Mouse (Mus musculus): ENCODE results near the gene Foxp1. TPM values are rescaled to one million over a fixed set of nuclear protein-coding genes. Genes with fewer than 3 reads are reported as not detected.
A peak's percentile ranks its signal among the peaks of the same experiment; 100 is the strongest.

Foxp1 gene
- polyA plus RNA-seq, 1 experiment from 2014 or later: 77.5 TPM

DNA sequence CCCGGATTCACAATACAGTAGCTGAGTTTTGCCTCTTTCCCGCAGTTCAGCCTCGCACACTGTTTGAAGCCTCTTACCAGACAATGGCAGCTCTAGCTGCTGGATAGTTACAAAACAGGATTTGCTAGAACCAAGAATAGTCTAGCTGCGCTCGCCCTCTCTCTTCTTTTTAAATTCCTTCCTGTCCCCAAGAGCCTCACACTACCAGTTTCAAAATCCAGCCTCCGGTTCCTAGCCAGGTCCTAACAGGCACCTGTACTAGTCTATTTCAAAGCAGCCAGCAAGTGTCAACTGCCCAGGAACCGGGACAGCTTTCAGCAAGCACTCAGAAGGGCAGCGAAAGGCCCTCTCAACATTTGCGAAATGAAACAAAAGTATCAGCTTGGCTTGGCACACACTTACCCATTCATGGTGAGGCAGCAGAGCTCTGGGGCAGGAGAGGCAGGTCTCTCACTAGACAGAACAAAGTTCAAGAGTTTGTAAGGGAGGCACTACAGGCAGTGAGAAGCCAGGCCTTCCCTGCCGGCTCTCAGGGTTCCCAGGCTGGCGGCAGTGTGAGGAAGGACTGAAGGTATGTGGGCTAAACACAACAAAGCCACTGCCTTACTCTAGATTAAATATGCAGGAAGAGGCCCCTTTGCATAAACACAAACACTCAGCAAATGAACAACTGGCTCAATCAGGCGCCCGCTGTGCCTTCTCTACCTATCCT lies 256.4 kb downstream of the Foxp1 start:
- Histone ChIP-seq H3K27ac (replicated peaks) (peak overlapping the region; percentile 68), H3K9ac (no peak overlapping the region), H3K36me3 (no peaks in the 10 kb centered on the region), H3K27me3 (0 out of 2 replicates have a peak, but pooled peaks cover 3% of the 10 kb centered on the region), H3K4me3 (replicated peaks) (no peak overlapping the region; the same call in 1 of the 2 replicates), H3K4me1 (peaks cover 55% of the 10 kb centered on the region), H3K9me3 (replicated peaks) (no peaks in the 10 kb centered on the region), H3K4me2 (replicated peaks) (peak overlapping the region; percentile 23)
- 30% methylated on average over 13 of the region's 13 CpGs for WGBS
- no peak for ATAC-seq (ENCODE audit: insufficient number of reproducible peaks, low FRiP score, low TSS enrichment, low read depth)

DNA sequence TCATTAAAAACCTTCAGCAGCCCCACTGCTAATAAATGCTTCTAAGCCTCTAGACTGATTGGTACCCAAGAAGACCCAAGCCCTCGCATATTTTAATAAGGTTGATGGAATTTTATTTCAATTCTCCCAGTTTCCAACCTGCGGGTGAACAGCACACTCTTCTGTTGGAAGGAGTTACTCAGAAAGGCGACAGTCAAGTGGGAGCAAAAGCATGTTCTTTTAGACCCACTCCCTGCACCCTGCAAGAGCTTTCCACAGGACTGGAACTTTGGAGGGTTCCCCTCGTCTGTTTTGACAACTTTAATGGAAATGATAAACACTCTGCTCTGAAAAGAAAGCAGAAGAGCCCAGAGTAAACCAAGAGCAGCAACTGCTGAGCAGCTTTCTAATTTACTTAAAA lies 257.3 kb downstream of the Foxp1 start:
- no peak overlapping the region for H3K4me3 ChIP-seq (replicated peaks)
- H3K9ac ChIP-seq: no peak overlapping the region

DNA sequence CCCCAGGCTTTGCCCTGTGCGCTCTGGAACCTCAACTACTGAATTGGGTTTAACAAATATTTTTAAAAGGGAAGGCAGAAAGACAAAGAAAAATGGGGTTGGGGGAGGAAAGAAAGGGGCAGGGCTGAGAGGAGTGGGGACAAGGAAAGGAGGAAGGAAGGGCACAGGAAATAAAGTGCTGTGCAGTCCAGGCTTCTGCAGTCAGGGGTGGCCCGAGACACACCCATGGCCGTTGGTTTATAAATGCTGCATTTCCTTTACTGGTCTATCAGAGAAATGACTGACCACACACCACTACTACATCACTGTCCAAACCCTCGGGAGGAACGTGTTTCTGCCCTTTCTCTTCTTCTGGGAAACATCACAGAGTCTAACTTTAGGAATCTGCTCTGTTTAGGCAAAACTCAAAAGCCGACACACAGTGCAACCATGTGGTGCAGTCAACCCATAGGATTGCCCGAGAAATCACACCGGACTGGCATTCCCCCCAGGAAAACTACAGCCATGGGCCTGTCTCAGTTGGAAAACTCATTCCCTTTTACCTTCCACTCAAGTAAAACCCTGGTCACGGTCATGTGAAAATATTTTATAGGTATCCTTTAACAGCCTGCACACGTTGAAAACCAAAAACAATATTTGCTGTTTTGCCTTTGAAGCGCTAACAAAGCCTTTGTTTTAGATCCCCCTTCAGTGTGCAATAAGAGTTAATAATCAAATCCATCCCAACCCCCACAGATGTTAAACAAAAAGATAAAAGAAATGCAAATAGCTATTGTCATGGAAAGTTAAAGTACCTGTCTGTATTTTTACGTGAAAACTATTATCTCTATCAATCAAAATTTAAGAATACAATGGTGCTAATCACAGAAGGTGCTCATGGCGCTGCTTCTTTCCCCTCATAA lies 258.1 kb downstream of the Foxp1 start:
- Histone ChIP-seq H3K9ac (no peak overlapping the region), H3K4me3 (replicated peaks) (no peak overlapping the region), H3K4me1 (peaks cover 39% of the 10 kb centered on the region), H3K27ac (replicated peaks) (no peak overlapping the region), H3K4me2 (replicated peaks) (no peak overlapping the region), H3K36me3 (no peaks in the 10 kb centered on the region), H3K9me3 (replicated peaks) (no peaks in the 10 kb centered on the region), H3K27me3 (0 out of 2 replicates have a peak, but pooled peaks cover 3% of the 10 kb centered on the region)
- 42% methylated on average over 13 of the region's 13 CpGs for WGBS
- ATAC-seq (ENCODE audit: insufficient number of reproducible peaks, low FRiP score, low TSS enrichment, low read depth): no peak

More for the DNA sequence above, 257.3 kb downstream of the Foxp1 start:
- H3K4me2 ChIP-seq (replicated peaks): peak overlapping the region; percentile 23; the same call in 1 of the 2 replicates
- H3K9me3 ChIP-seq (replicated peaks): no peaks in the 10 kb centered on the region
- H3K27me3 ChIP-seq: 0 out of 2 replicates have a peak, but pooled peaks cover 3% of the 10 kb centered on the region
- ATAC-seq (ENCODE audit: insufficient number of reproducible peaks, low FRiP score, low TSS enrichment, low read depth): no peak
- H3K36me3 ChIP-seq: no peaks in the 10 kb centered on the region
- H3K27ac ChIP-seq (replicated peaks): no peak overlapping the region
- WGBS: 37% methylated on average over 4 of the region's 4 CpGs
- H3K4me1 ChIP-seq: peaks cover 46% of the 10 kb centered on the region

DNA sequence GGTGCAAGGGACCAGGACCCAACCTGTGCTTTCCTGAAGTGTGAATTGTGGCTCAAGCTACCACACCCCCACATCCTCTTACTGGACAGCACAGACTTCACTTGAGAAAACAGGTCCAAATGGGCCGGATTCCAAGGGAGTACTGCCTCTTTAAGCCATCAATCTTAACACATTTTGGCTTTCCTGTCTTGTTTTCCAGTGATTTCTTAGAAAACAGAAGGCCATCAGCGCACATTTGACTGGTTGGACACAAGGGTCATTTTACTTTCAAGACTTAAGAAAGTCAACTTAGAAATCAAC lies 258.7 kb downstream of the Foxp1 start:
- WGBS: 51% methylated on average over 2 of the region's 2 CpGs
- Histone ChIP-seq H3K27me3 (0 out of 2 replicates have a peak, but pooled peaks cover 3% of the 10 kb centered on the region), H3K4me1 (peaks cover 37% of the 10 kb centered on the region), H3K4me2 (replicated peaks) (no peak overlapping the region), H3K27ac (replicated peaks) (no peak overlapping the region), H3K9me3 (replicated peaks) (no peaks in the 10 kb centered on the region), H3K4me3 (replicated peaks) (no peak overlapping the region), H3K36me3 (no peaks in the 10 kb centered on the region), H3K9ac (no peak overlapping the region)
- no peak for ATAC-seq (ENCODE audit: insufficient number of reproducible peaks, low FRiP score, low TSS enrichment, low read depth)

DNA sequence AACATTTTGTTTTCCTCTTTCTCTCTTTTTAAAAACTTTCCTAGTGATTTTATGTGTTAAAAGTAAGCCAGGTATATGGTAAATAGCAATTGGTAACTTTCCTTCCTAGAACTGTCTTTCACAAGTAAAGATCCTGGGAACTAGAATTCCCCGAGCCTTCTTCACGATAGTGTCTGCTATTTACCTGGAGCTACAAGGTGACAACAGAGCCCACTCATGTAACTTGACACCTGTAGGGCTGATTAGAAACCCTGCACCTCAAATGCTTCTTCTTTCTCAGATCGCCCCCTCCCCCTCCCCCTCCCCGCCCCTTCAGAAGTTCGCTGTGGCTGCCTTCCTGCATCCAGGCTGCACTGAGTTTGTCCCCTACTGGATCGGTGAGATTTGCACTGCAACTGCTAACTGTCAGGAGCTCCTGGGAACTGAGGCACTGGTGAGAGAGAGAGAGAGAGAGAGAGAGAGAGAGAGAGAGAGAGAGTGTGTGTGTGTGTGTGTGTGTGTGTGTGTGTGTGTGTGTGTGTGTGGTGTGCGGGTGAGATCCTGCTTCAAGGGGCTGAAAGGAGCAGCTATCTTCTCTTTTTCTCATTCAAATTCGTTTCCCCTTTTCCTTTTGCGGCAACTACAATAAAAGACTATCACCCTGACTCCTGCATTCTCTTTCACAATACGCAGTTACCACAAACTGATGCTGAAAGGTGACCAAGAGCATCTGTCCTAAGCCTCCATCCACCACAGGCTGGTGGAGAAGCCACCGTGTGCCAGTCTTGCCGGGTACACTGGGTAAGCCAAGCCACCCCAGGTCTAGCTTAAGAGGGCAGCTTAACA lies 259.2 kb downstream of the Foxp1 start:
- H3K9ac ChIP-seq: no peak overlapping the region
- no peak overlapping the region for H3K4me2 ChIP-seq (replicated peaks)
- no peaks in the 10 kb centered on the region for H3K9me3 ChIP-seq (replicated peaks)
- ATAC-seq (ENCODE audit: insufficient number of reproducible peaks, low FRiP score, low TSS enrichment, low read depth): no peak
- H3K27me3 ChIP-seq: 0 out of 2 replicates have a peak, but pooled peaks cover 3% of the 10 kb centered on the region
- no peaks in the 10 kb centered on the region for H3K36me3 ChIP-seq
- no peak overlapping the region for H3K4me3 ChIP-seq (replicated peaks)
- H3K4me1 ChIP-seq: peaks cover 35% of the 10 kb centered on the region
- WGBS: 23% methylated on average over 12 of the region's 12 CpGs
- no peak overlapping the region for H3K27ac ChIP-seq (replicated peaks)

DNA sequence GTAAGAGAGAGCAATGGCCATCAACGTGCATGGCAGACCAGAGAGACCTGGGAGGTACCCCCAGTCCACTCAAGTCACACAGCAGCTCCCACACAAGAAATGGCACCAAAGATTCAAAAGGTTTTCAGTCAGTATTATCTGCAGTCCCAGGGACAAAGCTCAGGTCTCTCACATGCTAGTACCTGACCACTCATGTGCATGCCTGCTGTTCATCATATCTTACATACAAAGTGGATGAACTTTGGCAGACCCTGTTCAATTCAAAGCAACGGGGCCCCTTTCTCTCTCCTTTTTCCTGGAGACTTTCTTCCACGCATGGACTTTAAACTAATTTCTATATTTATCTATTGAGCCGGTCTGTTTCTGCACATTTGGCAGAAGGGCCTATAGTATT lies 260.8 kb downstream of the Foxp1 start:
- H3K4me3 ChIP-seq (replicated peaks): no peak overlapping the region
- no peak overlapping the region for H3K9ac ChIP-seq
- no peaks in the 10 kb centered on the region for H3K9me3 ChIP-seq (replicated peaks)
- peaks cover 31% of the 10 kb centered on the region for H3K4me1 ChIP-seq
- ATAC-seq (ENCODE audit: insufficient number of reproducible peaks, low FRiP score, low TSS enrichment, low read depth): no peak
- no peaks in the 10 kb centered on the region for H3K36me3 ChIP-seq
- no peak overlapping the region for H3K27ac ChIP-seq (replicated peaks)
- no peak overlapping the region for H3K4me2 ChIP-seq (replicated peaks)
- H3K27me3 ChIP-seq: 0 out of 2 replicates have a peak, but pooled peaks cover 3% of the 10 kb centered on the region
- WGBS: 36% methylated on average over 4 of the region's 4 CpGs

DNA sequence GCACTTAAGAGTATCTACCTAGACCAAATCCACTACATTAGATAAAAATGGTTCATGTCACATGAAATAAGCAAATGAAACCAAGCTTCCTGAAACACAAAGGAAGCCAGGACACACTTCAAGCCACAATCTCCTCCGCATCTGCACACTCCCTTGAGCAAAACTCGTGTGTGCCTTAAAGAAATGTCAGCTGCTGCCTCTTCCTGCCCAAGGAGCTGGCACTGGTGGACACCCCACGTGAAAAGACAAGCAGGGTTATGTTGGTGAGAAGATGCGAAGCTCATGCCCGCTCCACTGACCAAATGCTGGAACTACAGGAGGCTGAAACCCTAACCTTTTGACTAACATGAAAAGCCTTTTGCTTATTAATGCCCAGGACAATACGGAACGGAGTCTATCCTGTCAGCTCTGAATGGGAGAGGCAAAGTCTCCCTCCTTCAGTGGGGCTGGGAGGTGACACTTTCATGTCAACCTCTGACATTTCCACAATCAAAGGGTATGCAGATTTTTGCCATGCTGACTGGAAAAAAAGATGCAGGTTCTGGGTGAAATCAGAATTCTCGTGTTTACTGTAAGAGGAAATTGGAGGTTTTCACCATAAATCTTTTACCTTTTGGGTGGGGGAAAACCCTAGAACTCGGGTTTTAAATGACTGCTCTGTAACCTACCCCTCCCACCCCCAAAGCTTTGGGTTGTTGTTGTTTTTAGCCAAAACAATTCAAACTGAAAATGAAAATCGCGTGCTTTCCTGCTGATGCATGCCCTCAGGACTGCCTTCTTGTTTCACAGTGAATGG lies 261.4 kb downstream of the Foxp1 start:
- H3K36me3 ChIP-seq: no peaks in the 10 kb centered on the region
- WGBS: 57% methylated on average over 11 of the region's 11 CpGs
- no peak overlapping the region for H3K27ac ChIP-seq (replicated peaks)
- no peak for ATAC-seq (ENCODE audit: insufficient number of reproducible peaks, low FRiP score, low TSS enrichment, low read depth)
- peaks cover 25% of the 10 kb centered on the region for H3K4me1 ChIP-seq
- no peaks in the 10 kb centered on the region for H3K9me3 ChIP-seq (replicated peaks)
- 0 out of 2 replicates have a peak, but pooled peaks cover 3% of the 10 kb centered on the region for H3K27me3 ChIP-seq
- no peak overlapping the region for H3K4me3 ChIP-seq (replicated peaks)
- H3K9ac ChIP-seq: no peak overlapping the region
- H3K4me2 ChIP-seq (replicated peaks): no peak overlapping the region

DNA sequence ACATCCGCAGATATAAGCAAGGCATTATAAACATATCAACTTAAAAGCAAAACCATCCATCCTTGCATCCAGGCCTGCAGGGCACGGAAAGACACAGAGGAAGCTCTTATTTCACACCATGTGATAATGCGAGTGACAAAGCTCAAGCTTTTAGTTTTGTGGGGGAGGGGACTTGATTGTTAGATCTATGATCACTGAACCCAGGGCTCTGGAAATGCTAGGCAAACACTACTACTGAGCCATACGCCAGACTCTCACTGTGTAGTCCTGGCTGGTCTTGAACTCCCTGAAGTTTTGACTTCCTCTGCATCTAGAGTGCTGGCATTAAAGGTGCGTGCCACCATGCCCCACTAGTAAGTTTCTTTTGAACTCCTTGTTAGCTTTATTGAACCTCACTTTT lies 264.2 kb downstream of the Foxp1 start:
- H3K9me3 ChIP-seq (replicated peaks): no peaks in the 10 kb centered on the region
- H3K9ac ChIP-seq: no peak overlapping the region
- H3K4me2 ChIP-seq (replicated peaks): no peak overlapping the region
- H3K27ac ChIP-seq (replicated peaks): no peak overlapping the region
- 67% methylated on average over 5 of the region's 5 CpGs for WGBS
- ATAC-seq (ENCODE audit: insufficient number of reproducible peaks, low FRiP score, low TSS enrichment, low read depth): no peak
- H3K4me1 ChIP-seq: 0 out of 2 replicates have a peak, but pooled peaks cover 6% of the 10 kb centered on the region
- H3K36me3 ChIP-seq: no peaks in the 10 kb centered on the region
- no peaks in the 10 kb centered on the region for H3K27me3 ChIP-seq
- H3K4me3 ChIP-seq (replicated peaks): no peak overlapping the region

DNA sequence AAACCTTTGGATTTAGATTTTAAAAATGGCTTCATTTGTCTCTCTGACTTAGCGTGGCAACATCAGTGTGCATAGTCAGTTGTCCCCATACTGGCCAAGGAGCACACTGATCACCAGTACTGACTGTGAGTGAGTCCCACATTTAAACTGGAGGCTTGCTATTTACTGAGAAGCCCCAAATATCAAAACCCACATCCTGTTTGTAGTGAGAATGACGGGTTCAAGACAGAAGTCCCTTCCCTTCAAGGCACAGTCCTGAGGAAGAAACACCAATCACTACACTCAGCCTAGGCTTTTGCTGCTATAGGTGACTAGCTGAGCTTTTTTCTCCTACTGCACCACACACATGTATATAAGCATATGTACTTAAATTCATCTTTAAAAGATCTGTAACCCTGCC lies 264.8 kb downstream of the Foxp1 start:
- Histone ChIP-seq H3K4me2 (replicated peaks) (no peak overlapping the region), H3K36me3 (no peaks in the 10 kb centered on the region), H3K4me3 (replicated peaks) (no peak overlapping the region), H3K27ac (replicated peaks) (no peak overlapping the region), H3K4me1 (0 out of 2 replicates have a peak, but pooled peaks cover 6% of the 10 kb centered on the region), H3K9ac (no peak overlapping the region), H3K27me3 (no peaks in the 10 kb centered on the region), H3K9me3 (replicated peaks) (no peaks in the 10 kb centered on the region)
- 70% methylated on average over 2 of the region's 2 CpGs for WGBS
- no peak for ATAC-seq (ENCODE audit: insufficient number of reproducible peaks, low FRiP score, low TSS enrichment, low read depth)

DNA sequence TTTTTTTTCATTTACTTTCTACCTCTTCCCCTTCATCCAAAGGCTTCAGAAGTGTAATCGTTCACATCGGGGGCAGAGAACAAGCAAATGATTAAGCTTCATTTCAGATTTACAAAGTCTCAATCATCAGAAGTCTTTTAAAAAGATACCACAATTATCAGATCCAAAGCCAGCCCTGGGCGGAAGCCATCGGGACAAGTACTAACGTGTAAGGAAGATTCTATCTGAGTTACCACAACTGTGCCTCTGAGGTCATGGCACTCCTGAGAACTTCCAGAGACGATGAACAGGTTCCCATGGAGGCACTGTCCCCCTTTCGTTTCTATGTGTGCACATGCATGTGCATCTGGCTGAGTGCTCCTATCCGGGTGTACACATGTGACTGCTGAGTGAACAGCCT lies 269.2 kb downstream of the Foxp1 start:
- no peaks in the 10 kb centered on the region for H3K27me3 ChIP-seq
- ATAC-seq (ENCODE audit: insufficient number of reproducible peaks, low FRiP score, low TSS enrichment, low read depth): no peak
- H3K4me2 ChIP-seq (replicated peaks): no peak overlapping the region
- H3K9me3 ChIP-seq (replicated peaks): no peaks in the 10 kb centered on the region
- H3K27ac ChIP-seq (replicated peaks): no peak overlapping the region
- H3K4me3 ChIP-seq (replicated peaks): no peak overlapping the region
- WGBS: 66% methylated on average over 8 of the region's 8 CpGs
- H3K9ac ChIP-seq: no peak overlapping the region
- H3K4me1 ChIP-seq: no peaks in the 10 kb centered on the region
- H3K36me3 ChIP-seq: no peaks in the 10 kb centered on the region
